Mouse (Mus musculus) midbrain, embryonic 12.5 days (tissue): Measurements from ENCODE around the gene Slc35a3. TPM values are rescaled to one million over a fixed set of nuclear protein-coding genes. Genes with fewer than 3 reads are reported as not detected.

Experiments
- ATAC-seq: fragments of 200-750 bp; cut with Nextera tagmentation; 2 replicates; pipeline ENCODE4 v1.8.0; 2017; ENCODE audit warnings: low read depth, moderate TSS enrichment, moderate library complexity; ENCODE audit not compliant: low FRiP score
- H3K27ac ChIP-seq: fragments of 300-500 bp; sonication (generic); replicated peaks from 2 replicates; pipeline ENCODE4 v1.5.1; 2016; ENCODE audit warnings: mild to moderate bottlenecking
- H3K27me3 ChIP-seq: fragments of 300-500 bp; sonication (generic); 2 replicates; pipeline ENCODE4 v1.6.1; 2016; ENCODE audit warnings: mild to moderate bottlenecking
- H3K36me3 ChIP-seq: fragments of 300-500 bp; sonication (generic); 2 replicates; pipeline ENCODE4 v1.6.1; 2016
- H3K4me1 ChIP-seq: fragments of 300-500 bp; sonication (generic); 2 replicates; pipeline ENCODE4 v1.6.1; 2016
- H3K4me2 ChIP-seq: fragments of 300-500 bp; sonication (generic); replicated peaks from 2 replicates; pipeline ENCODE4 v1.6.1; 2016; ENCODE audit warnings: mild to moderate bottlenecking, moderate library complexity
- H3K4me3 ChIP-seq: fragments of 300-500 bp; sonication (generic); 2 replicates; pipeline ENCODE4 v1.5.1; 2016; ENCODE audit warnings: mild to moderate bottlenecking
- H3K9ac ChIP-seq: fragments of 300-500 bp; sonication (generic); replicated peaks from 2 replicates; pipeline ENCODE4 v1.6.1; 2016; ENCODE audit warnings: mild to moderate bottlenecking, moderate library complexity
- H3K9me3 ChIP-seq: fragments of 300-500 bp; sonication (generic); 2 replicates; pipeline ENCODE4 v1.6.1; 2016; ENCODE audit warnings: mild to moderate bottlenecking
- WGBS: fragments of 180-500 bp; shearing (Covaris S2); methylation state at CpG from one replicate; pipeline ENCODE4 v1.1.7; 2016; 5-methylcytosine and 5-hydroxymethylcytosine counted together
- polyA plus RNA-seq: library from polyadenylated mRNA; unstranded; fragments of >200 nt; fragmentation: Nextera tagmentation; extraction: Ambion mirVana; gene quantifications from 2 replicates; pipeline ENCODE4 v1.2.1, GENCODE M21; 2016

Slc35a3 gene
- polyA plus RNA-seq, 1 experiment from 2014 or later = 8.7 TPM

DNA sequence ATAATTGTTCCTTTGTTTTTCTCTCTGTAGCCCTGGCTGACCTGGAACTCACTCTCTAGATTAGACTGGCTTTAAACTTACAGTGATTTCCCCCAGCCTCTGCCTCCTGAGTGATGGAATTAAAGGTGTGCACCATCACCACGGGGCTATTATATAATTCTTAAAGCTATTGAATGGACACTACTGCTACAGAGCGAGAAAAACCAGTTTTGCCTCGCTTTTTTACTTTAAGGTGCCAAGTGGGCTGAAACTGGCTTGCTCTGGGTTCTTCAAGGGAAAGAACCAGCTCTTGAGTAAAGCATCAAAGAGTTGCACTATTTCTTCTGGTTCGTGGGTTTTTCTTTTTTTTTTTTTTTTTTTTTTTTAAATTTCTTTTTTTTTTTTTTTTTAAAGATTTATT lies 10.3 kb upstream of the Slc35a3 start:
- 87% methylated on average over 4 of the region's 4 CpGs for WGBS
- H3K9me3 ChIP-seq = no peaks in the 10 kb centered on the region
- H3K27ac ChIP-seq = no peak overlapping the region
- no peak overlapping the region for H3K9ac ChIP-seq
- H3K4me3 ChIP-seq = no peak overlapping the region
- no peaks in the 10 kb centered on the region for H3K36me3 ChIP-seq
- no peaks in the 10 kb centered on the region for H3K27me3 ChIP-seq
- ATAC-seq = no peak
- H3K4me1 ChIP-seq = no peaks in the 10 kb centered on the region
- H3K4me2 ChIP-seq = no peak overlapping the region

- Histone ChIP-seq H3K4me2 (no peak overlapping the region), H3K4me3 (no peak overlapping the region), H3K27ac (no peak overlapping the region), H3K4me1 (no peaks in the 10 kb centered on the region), H3K36me3 (no peaks in the 10 kb centered on the region), H3K9me3 (no peaks in the 10 kb centered on the region), H3K27me3 (peaks cover under 1% of the 10 kb centered on the region), H3K9ac (no peak overlapping the region)
- no peak for ATAC-seq
- 62% methylated on average over 3 of the region's 3 CpGs for WGBS
Observed at GRCm38 (mm10) chr3:116718951-116719350, 6.3 kb upstream of the Slc35a3 start.

- ATAC-seq = no peak
- no peaks in the 10 kb centered on the region for H3K36me3 ChIP-seq
- peaks cover 16% of the 10 kb centered on the region for H3K27me3 ChIP-seq
- no peak overlapping the region for H3K27ac ChIP-seq
- no peak overlapping the region for H3K9ac ChIP-seq
- no peaks in the 10 kb centered on the region for H3K9me3 ChIP-seq
- peak overlapping the region; percentile 76 for H3K4me2 ChIP-seq
- peak overlapping the region; percentile 93; the same call in 1 of the 2 replicates for H3K4me3 ChIP-seq
- 41% methylated on average over 5 of the region's 5 CpGs for WGBS
- peaks cover 13% of the 10 kb centered on the region for H3K4me1 ChIP-seq
Observed at GRCm38 (mm10) chr3:116713031-116713430, 400 bp upstream of the Slc35a3 start.

DNA sequence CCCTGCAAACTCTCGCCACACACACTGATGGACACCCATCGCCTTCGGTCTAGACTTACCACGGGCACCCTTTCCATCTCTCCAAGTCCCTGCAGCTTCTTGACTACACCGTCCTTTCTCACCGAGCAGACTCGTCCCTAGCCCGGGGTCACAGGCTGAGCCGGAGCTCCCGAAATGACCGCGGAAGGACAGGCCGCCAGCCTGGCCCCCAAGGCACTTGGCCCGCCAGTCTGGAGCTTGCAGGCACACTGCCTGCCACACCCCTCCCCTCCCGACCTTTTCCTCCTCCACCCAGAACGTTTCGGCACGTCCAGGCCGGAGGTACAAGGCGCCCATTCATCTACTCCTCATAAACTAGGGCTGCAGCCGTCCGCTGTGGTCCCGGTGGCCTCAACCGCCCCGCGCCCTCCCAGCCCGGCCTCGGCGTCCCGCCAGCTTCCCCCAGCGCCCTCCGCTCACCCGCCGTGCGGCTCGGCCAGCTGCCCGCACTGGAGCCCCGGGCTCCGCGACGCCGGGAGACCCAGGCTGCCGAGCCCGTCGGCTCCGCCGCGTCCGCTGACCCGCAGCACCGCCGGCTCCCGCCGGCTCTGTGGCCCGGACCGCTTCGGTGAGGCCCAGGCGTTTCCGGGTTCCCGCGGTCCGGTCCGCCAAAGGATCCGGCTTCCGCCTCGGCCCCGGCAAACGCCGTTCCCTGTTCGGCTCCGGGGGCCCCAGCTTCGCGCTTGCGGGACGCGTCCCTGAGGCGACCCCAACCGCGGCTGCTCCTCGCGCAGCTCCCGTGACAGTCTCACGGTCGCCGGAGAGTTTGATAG lies 801 bp downstream of the Slc35a3 start:
- H3K27ac ChIP-seq = peak overlapping the region; percentile 27
- peak overlapping the region; percentile 93 for H3K9ac ChIP-seq
- ATAC-seq = peak; percentile 89
- H3K4me1 ChIP-seq = peaks cover 13% of the 10 kb centered on the region
- peak overlapping the region; percentile 76 for H3K4me2 ChIP-seq
- peaks cover 16% of the 10 kb centered on the region for H3K27me3 ChIP-seq
- no peaks in the 10 kb centered on the region for H3K9me3 ChIP-seq
- WGBS = under 1% methylated on average over 84 of the region's 85 CpGs
- H3K36me3 ChIP-seq = no peaks in the 10 kb centered on the region
- peak overlapping the region; percentile 93 for H3K4me3 ChIP-seq

DNA sequence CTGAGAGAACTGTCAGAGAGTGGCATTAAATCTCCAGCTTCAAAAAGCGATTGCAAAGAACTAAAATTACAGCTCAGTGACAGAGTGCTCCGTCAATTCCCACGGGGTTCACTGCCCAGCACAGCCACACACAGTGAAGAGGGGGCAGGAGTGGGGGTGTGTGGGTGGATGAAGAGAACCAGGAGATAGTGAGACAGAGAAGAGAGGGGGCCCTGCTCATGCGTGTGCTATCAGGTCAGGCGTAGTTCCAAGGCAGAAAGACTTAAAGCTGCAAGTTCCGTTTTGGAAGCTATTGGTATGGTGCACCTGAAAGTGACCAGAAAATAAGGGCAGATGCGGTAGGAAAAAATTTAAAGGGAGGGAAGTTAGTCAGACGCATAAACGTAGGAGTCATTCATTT lies 1.7 kb downstream of the Slc35a3 start:
- Histone ChIP-seq H3K4me1 (peaks cover 13% of the 10 kb centered on the region), H3K4me3 (peak overlapping the region; percentile 93), H3K27ac (no peak overlapping the region), H3K9ac (no peak overlapping the region), H3K9me3 (no peaks in the 10 kb centered on the region), H3K4me2 (peak overlapping the region; percentile 76), H3K36me3 (no peaks in the 10 kb centered on the region), H3K27me3 (peaks cover 16% of the 10 kb centered on the region)
- no peak for ATAC-seq
- WGBS = 60% methylated on average over 9 of the region's 9 CpGs

DNA sequence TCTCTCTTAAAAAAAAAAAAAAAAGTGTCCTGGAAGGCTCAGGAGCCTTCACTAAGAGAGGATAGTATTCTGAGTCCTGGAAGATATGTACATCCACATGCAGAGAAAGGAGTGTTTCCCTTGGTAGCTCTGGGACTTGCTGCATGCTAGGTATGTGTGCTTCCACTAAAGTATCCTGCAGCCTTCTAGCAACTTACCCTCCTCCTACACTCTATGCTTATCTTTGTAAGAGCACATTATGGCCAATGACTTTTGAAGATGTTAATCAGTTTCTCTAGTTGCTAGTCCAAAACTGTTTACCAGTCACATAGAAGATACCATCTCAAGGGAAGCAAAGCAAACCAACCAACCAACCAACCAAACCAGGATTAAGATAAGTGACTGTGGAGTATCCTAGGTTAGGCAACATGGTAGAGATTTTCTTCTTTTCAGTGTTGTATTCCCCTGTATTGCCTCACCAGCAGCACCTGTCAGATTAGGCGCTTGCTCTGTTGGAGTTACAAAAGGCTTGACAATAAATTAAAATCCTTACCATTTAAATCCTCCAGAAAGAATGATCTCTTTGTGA lies 6.9 kb downstream of the Slc35a3 start:
- Histone ChIP-seq H3K27me3 (no peaks in the 10 kb centered on the region), H3K36me3 (no peaks in the 10 kb centered on the region), H3K9me3 (no peaks in the 10 kb centered on the region), H3K4me2 (no peak overlapping the region), H3K4me1 (0 out of 2 replicates have a peak, but pooled peaks cover under 1% of the 10 kb centered on the region), H3K27ac (no peak overlapping the region), H3K4me3 (no peak overlapping the region), H3K9ac (no peak overlapping the region)
- 58% methylated on average over 1 of the region's 1 CpGs for WGBS
- ATAC-seq = no peak

- Histone ChIP-seq H3K27me3 (no peaks in the 10 kb centered on the region), H3K36me3 (no peaks in the 10 kb centered on the region), H3K9me3 (no peaks in the 10 kb centered on the region), H3K4me2 (no peak overlapping the region), H3K27ac (no peak overlapping the region), H3K4me1 (no peaks in the 10 kb centered on the region), H3K4me3 (no peak overlapping the region), H3K9ac (no peak overlapping the region)
- 93% methylated on average over 5 of the region's 5 CpGs for WGBS
- ATAC-seq = no peak
Observed at GRCm38 (mm10) chr3:116703835-116704234, 8.8 kb downstream of the Slc35a3 start.

GRCm38 (mm10) chr3:116702647-116703272 lies 9.9 kb downstream of the Slc35a3 start:
- no peaks in the 10 kb centered on the region for H3K27me3 ChIP-seq
- no peak overlapping the region for H3K9ac ChIP-seq
- no peak overlapping the region for H3K4me3 ChIP-seq
- no peak overlapping the region for H3K27ac ChIP-seq
- no peak for ATAC-seq
- H3K36me3 ChIP-seq = no peaks in the 10 kb centered on the region
- no peaks in the 10 kb centered on the region for H3K9me3 ChIP-seq
- H3K4me1 ChIP-seq = no peaks in the 10 kb centered on the region
- no peak overlapping the region for H3K4me2 ChIP-seq
- 94% methylated on average over 1 of the region's 1 CpGs for WGBS

GRCm38 (mm10) chr3:116701601-116702000 lies 11.0 kb downstream of the Slc35a3 start:
- no peaks in the 10 kb centered on the region for H3K9me3 ChIP-seq
- no peak overlapping the region for H3K9ac ChIP-seq
- H3K4me2 ChIP-seq = no peak overlapping the region
- H3K4me3 ChIP-seq = no peak overlapping the region
- H3K36me3 ChIP-seq = no peaks in the 10 kb centered on the region
- no peaks in the 10 kb centered on the region for H3K27me3 ChIP-seq
- no peaks in the 10 kb centered on the region for H3K4me1 ChIP-seq
- 95% methylated on average over 4 of the region's 4 CpGs for WGBS
- no peak overlapping the region for H3K27ac ChIP-seq
- ATAC-seq = no peak

- Histone ChIP-seq H3K4me3 (no peak overlapping the region), H3K9me3 (no peaks in the 10 kb centered on the region), H3K4me1 (no peaks in the 10 kb centered on the region), H3K27ac (no peak overlapping the region), H3K27me3 (no peaks in the 10 kb centered on the region), H3K4me2 (no peak overlapping the region), H3K36me3 (no peaks in the 10 kb centered on the region), H3K9ac (no peak overlapping the region)
- WGBS = 81% methylated on average over 2 of the region's 2 CpGs
- ATAC-seq = no peak
Observed at GRCm38 (mm10) chr3:116698786-116699185, 13.8 kb downstream of the Slc35a3 start.

DNA sequence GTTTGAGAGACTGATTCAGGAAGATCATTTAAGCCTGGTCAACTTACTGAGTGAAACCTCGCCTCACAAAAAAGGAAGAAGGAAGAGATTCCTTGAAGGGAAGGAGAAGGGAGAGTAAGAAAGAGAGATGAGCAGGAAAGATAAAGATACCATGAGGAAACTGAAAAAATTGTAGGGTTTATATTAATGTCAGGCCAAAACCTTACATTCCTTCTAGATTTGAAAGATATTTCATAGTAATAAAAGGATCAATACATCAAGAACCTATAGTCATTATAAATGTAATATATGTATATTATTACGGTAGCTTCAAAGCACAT lies 17.0 kb downstream of the Slc35a3 start:
- WGBS = 88% methylated on average over 2 of the region's 2 CpGs
- no peaks in the 10 kb centered on the region for H3K27me3 ChIP-seq
- no peaks in the 10 kb centered on the region for H3K4me1 ChIP-seq
- ATAC-seq = no peak
- no peak overlapping the region for H3K4me3 ChIP-seq
- no peaks in the 10 kb centered on the region for H3K36me3 ChIP-seq
- H3K4me2 ChIP-seq = no peak overlapping the region
- no peaks in the 10 kb centered on the region for H3K9me3 ChIP-seq
- no peak overlapping the region for H3K9ac ChIP-seq
- no peak overlapping the region for H3K27ac ChIP-seq

GRCm38 (mm10) chr3:116694955-116695665 lies 17.5 kb downstream of the Slc35a3 start:
- 95% methylated on average over 8 of the region's 8 CpGs for WGBS
- Histone ChIP-seq H3K4me3 (no peak overlapping the region), H3K27ac (no peak overlapping the region), H3K9me3 (no peaks in the 10 kb centered on the region), H3K4me2 (no peak overlapping the region), H3K36me3 (no peaks in the 10 kb centered on the region), H3K4me1 (no peaks in the 10 kb centered on the region), H3K27me3 (no peaks in the 10 kb centered on the region), H3K9ac (no peak overlapping the region)
- no peak for ATAC-seq
